Mouse (Mus musculus): ENCODE data around the gene Gse1. TPM values are rescaled to one million over a fixed set of nuclear protein-coding genes. Genes with fewer than 3 reads are reported as not detected.
A peak's percentile ranks its signal among the peaks of the same experiment; 100 is the strongest.

The Gse1 gene
- total and polyA plus RNA-seq, 3 experiments: 23.6 to 128 (median 66.9) TPM

GRCm38 (mm10) chr8:120318476-120318991, 90.3 kb downstream of the Gse1 start:
- H3K4me1 ChIP-seq (ENCODE audit: control insufficient read depth in 1 of 2, insufficient read depth in 2 of 2, low read length in 2 of 2): 0 out of 4 replicates have a peak, but pooled peaks cover 0 to 6% of the 10 kb centered on the region in 2 experiments
- peaks cover 0 to 3% of the 10 kb centered on the region in 2 experiments; a peak in 1 of 4 replicates for H3K36me3 ChIP-seq (ENCODE audit: control insufficient read depth in 1 of 2, insufficient read depth in 2 of 2, low read length in 2 of 2)
- no peak for DNase-seq (ENCODE audit: low read depth, low spot score)
- no peak overlapping the region for H3K9ac ChIP-seq (ENCODE audit: control insufficient read depth, low read depth, low read length, poor library complexity, severe bottlenecking)
- no peaks in the 10 kb centered on the region for H3K9me3 ChIP-seq (replicated peaks; ENCODE audit: insufficient read depth, low read length)
- H3K27me3 ChIP-seq (ENCODE audit: control insufficient read depth in 1 of 2, insufficient read depth in 2 of 2, low read length in 2 of 2): no peaks in the 10 kb centered on the region
- no peak overlapping the region for H3K27ac ChIP-seq (ENCODE audit: control insufficient read depth, low read depth, low read length)
- TF ChIP-seq NRF1 (IDR thresholded peaks at IDR 0.05; ENCODE audit: insufficient read depth, low read depth, low read length, poor library complexity, severe bottlenecking) (no peak), KAT2A (conservative IDR thresholded peaks at IDR 0.05; ENCODE audit: low read depth, low read length) (no peak), ELF1 (IDR thresholded peaks at IDR 0.05; ENCODE audit: low read depth, low read length) (no peak), CHD2 (IDR thresholded peaks at IDR 0.05; ENCODE audit: low read length) (no peak), MXI1 (IDR thresholded peaks at IDR 0.05; ENCODE audit: low read depth, low read length) (no peak), JUND (IDR thresholded peaks at IDR 0.05; ENCODE audit: low read depth, low read length) (no peak), TAL1 (IDR thresholded peaks at IDR 0.05; ENCODE audit: low read length) (no peak), MEF2A (IDR thresholded peaks at IDR 0.05; ENCODE audit: extremely low read depth, insufficient replicate concordance, low read depth, low read length, poor library complexity, severe bottlenecking) (no peak), POLR2AphosphoS2 (IDR thresholded peaks at IDR 0.05; ENCODE audit: low read length) (no peak), CHD1 (IDR thresholded peaks at IDR 0.05; ENCODE audit: low read depth, low read length) (no peak), MAX (IDR thresholded peaks at IDR 0.05; ENCODE audit: low read length) (no peak)
- H3K79me2 ChIP-seq (ENCODE audit: control insufficient read depth, insufficient read depth, low read length, poor library complexity): no peaks in the 10 kb centered on the region
- no peak overlapping the region for H3K4me3 ChIP-seq (ENCODE audit: control insufficient read depth in 1 of 2, insufficient read depth in 1 of 2, low read depth in 2 of 2, low read length in 2 of 2)

- no peaks in the 10 kb centered on the region for H3K9me3 ChIP-seq (replicated peaks; ENCODE audit: insufficient read depth, low read length)
- DNase-seq (ENCODE audit: low read depth, low spot score): peak; percentile 89
- no peaks in the 10 kb centered on the region for H3K79me2 ChIP-seq (ENCODE audit: control insufficient read depth, insufficient read depth, low read length, poor library complexity)
- no peak overlapping the region for H3K27ac ChIP-seq (ENCODE audit: control insufficient read depth, low read depth, low read length)
- TF ChIP-seq ZMIZ1 (IDR thresholded peaks at IDR 0.05; ENCODE audit: low read depth, low read length) (no peak), RCOR1 (IDR thresholded peaks at IDR 0.05; ENCODE audit: low read depth, low read length) (no peak), BHLHE40 (IDR thresholded peaks at IDR 0.05; ENCODE audit: borderline replicate concordance, low read depth, low read length) (peak; percentile 19; the same call in 1 of the 2 replicates), MAFK (IDR thresholded peaks at IDR 0.05; ENCODE audit: borderline replicate concordance, low read depth, low read length) (no peak), RAD21 (IDR thresholded peaks at IDR 0.05; ENCODE audit: low read depth, low read length) (peak; percentile 71), GABPA (IDR thresholded peaks at IDR 0.05; ENCODE audit: low read depth, low read length) (peak; percentile 18; the same call in 1 of the 2 replicates), POLR2AphosphoS2 (IDR thresholded peaks at IDR 0.05; ENCODE audit: low read length) (no peak), SMC3 (IDR thresholded peaks at IDR 0.05; ENCODE audit: low read depth, low read length) (peak; percentile 95), NRF1 (IDR thresholded peaks at IDR 0.05; ENCODE audit: insufficient read depth, low read depth, low read length, poor library complexity, severe bottlenecking) (no peak), TCF12 (IDR thresholded peaks at IDR 0.05; ENCODE audit: low read depth, low read length) (no peak), USF1 (IDR thresholded peaks at IDR 0.05; ENCODE audit: low read depth, low read length) (no peak), E2F4 (IDR thresholded peaks at IDR 0.05; ENCODE audit: borderline replicate concordance, low read depth, low read length) (no peak), HCFC1 (IDR thresholded peaks at IDR 0.05; ENCODE audit: low read depth, low read length) (peak; percentile 72), CTCF (IDR thresholded peaks at IDR 0.05 in 2 of 3, conservative IDR thresholded peaks at IDR 0.05 in 1 of 3; ENCODE audit: control insufficient read depth in 1 of 3, insufficient read depth in 1 of 3, low read depth in 2 of 3, low read length in 3 of 3, poor library complexity in 1 of 3, severe bottlenecking in 1 of 3) (peak in 2 of 3 experiments; percentile 99 to 100), POLR2A (IDR thresholded peaks at IDR 0.05; ENCODE audit: control insufficient read depth in 1 of 2, insufficient read depth in 1 of 2, low read depth in 1 of 2, low read length in 2 of 2, poor library complexity in 1 of 2) (peak in 1 of 2 experiments; percentile 44; a peak in 1 of 4 replicates), SIN3A (IDR thresholded peaks at IDR 0.05; ENCODE audit: low read length) (peak; percentile 51; the same call in 1 of the 2 replicates), ZC3H11A (IDR thresholded peaks at IDR 0.05; ENCODE audit: low read depth, low read length) (peak; percentile 74), MYC (IDR thresholded peaks at IDR 0.05; ENCODE audit: low read depth, low read length) (0 out of 2 replicates have a peak, but pooled peaks have one; percentile 49), TBP (IDR thresholded peaks at IDR 0.05; ENCODE audit: low read depth, low read length) (peak; percentile 30; the same call in 1 of the 2 replicates)
- peaks cover 0 to 3% of the 10 kb centered on the region in 2 experiments; a peak in 2 of 4 replicates for H3K36me3 ChIP-seq (ENCODE audit: control insufficient read depth in 1 of 2, insufficient read depth in 2 of 2, low read length in 2 of 2)
- peaks cover 2 to 12% of the 10 kb centered on the region in 2 experiments; a peak in 3 of 4 replicates for H3K4me1 ChIP-seq (ENCODE audit: control insufficient read depth in 1 of 2, insufficient read depth in 2 of 2, low read length in 2 of 2)
- no peaks in the 10 kb centered on the region for H3K27me3 ChIP-seq (ENCODE audit: control insufficient read depth in 1 of 2, insufficient read depth in 2 of 2, low read length in 2 of 2)
- H3K9ac ChIP-seq (ENCODE audit: control insufficient read depth, low read depth, low read length, poor library complexity, severe bottlenecking): peak overlapping the region; percentile 11; the same call in 1 of the 2 replicates
- peak overlapping the region; percentile 15 to 59 for H3K4me3 ChIP-seq (ENCODE audit: control insufficient read depth in 1 of 2, insufficient read depth in 1 of 2, low read depth in 2 of 2, low read length in 2 of 2)
Observed at GRCm38 (mm10) chr8:120319449-120319848, 91.2 kb downstream of the Gse1 start.

All from MEL (cell line).